Mouse (Mus musculus) cerebellum, adult 9-10 months (tissue): ENCODE results near the gene Adcy9.
"Not testable (repeated sequence)": the region's sequence is repeated elsewhere in the genome, so short reads cannot be mapped to it uniquely, and the experiment has no call there.

Experiments
- DNase-seq: peaks from one replicate; pipeline ENCODE4 v3.0.0; 2022

Gene Adcy9

DNA sequence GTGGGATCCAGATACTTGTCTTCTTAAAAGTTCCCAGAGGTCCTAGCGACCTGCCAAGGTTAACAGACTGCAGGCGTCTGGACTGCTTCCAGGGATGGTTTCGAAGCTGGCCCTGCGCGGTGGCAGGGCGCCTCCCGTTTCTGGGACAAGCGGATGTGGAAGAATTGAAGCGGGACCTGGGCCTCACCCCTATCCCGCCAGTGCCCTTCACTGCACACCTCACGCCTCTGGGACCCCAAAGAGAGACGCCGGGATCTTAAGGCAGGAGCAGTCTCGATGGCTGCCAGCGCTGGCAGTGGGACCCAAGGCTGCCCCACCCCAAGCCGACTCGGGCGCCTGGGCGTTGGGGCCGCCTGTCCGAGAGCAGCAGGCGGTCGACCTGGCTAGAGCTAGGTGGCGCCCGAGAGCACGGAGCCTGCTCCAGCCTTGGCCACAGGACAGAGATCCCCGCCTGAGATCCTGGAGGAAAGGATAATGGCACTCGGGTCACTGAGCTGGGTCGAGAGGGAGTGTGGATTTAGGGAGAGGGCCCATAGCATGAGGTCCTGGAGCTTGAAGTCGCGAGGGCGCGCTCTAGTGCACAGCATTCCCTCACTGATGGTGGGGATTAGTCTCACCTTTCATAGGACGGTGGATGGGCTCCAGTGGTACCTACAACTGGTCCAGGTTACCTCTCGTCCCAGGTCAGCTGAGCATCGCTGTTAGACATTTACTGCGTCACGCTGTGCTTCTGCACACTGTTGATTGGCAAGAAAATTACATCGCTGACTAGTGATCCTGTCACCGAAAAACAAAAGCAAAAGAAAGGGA lies 152.2 kb downstream of the Adcy9 start:
- peak; percentile 80 for DNase-seq

DNA sequence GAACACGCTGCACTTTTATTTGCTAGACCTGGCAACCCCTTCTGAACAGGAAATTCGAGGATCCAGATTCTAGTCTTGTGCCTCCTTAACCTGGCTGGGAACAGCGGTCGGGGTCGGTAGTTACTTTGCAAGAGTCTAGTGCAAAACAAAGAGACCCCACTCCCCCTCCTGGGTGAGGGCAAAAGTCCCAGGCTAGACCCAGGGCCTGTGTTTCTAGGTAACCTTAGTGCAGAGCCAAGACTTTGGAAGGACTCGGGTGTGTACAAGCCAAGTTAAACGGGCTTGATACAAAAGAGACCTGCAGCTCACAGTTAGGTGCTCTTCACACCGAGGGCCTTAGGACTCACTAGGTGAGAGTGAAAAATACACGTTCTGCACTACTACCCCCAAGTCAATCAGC lies 152.8 kb downstream of the Adcy9 start:
- DNase-seq, result no peak

DNA sequence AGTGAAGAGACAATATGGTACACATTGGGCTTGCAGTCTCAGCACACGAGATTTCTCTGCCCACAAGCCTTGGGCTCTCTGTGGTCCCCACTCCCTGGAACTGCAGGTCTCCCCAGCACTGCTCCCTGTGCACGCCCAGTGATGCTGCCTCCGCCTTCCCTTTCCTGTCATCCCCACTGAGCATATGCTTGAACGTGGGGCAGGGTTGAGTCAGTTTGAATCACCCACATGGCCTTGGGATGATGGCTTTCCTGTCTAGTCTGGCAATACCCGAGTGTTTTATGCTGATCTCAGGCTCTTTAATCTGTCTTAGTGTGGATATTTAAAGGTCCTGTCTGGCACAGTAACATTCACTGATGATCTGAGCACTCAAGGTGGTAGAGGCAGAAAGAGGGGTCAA lies 154.9 kb downstream of the Adcy9 start:
- no peak for DNase-seq

DNA sequence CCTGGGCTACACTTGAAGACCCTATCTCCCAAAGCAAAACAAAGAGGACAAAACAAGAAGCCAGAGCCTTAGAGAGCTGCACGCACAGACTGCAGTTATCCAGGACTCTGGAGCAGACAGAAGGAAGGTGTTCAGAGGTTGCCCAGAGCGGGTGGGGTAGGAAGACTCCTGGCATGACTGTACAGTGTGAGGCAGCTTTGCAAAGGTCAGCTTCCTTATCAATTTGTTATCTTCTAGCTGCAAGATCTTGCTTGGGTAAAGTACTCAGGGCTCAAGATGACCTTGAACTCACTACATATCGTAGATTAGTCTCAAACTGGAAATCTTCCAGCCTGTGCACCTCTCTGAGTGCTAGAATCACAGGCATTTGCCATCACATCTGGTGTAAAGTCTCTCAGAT lies 156.8 kb downstream of the Adcy9 start:
- DNase-seq, result no peak

DNA sequence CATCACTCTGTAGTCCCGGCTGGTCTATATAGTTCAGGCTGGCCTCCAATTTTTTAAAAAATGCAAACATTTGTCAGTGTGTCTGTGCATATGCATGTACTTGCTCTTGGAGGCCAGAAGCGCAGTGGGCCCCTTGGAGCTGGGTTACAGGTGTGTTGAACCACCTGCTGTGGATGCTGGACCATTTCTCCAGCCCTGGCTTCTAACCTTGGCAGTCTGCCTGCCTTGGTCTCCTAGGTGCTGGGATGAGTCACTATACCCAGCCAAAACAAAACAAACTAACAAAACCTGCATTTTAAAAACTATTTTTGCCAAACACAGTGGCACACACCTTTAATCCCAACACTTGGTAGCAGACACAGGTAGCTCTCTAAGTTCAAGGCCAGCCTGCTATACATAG lies 162.8 kb downstream of the Adcy9 start:
- no peak for DNase-seq

DNA sequence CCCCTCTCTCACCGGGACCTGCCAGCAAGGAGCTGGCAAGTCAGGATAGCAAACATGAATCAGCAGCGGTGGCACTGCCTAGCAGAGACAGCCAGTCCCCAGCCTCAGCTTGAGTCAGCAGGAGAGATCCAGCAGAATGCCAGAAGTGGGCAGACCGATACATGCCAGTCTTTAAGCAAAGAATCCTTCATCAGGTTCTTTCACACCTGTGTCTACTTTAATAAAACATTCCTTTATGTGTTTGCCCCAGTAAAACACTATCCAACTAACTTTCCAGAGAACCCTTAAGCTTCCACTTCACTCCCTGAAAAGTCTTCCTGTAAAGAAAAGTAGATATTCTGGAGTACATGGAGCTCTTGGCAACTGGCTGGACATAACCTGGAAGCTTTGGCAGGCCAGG lies 171.5 kb downstream of the Adcy9 start:
- DNase-seq, result no peak

DNA sequence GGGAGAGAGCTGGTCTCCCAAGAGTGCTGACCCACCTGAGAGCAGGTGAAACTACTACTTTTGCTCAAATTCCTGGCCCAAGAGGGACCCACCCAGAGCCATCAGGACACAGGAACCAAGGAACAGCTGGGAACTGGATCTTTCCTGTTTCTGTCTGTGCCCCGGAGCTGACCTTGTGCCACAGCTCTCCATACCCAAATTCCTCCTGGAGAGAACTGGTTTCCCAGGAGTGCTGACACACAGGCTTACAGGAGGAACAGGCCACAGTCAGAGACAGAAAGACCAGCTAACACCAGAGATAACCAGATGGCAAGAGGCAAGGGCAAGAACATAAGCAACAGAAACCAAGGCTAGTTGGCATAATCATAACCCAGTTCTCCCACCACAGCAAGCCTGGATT lies 175.1 kb downstream of the Adcy9 start:
- not testable (repeated sequence) for DNase-seq
